Mouse (Mus musculus) midbrain, embryonic 13.5 days (tissue): ENCODE results near the gene Gm10392. TPM values are rescaled to one million over a fixed set of nuclear protein-coding genes. Genes with fewer than 3 reads are reported as not detected.

ENCODE experiments used
- ATAC-seq: fragments of 200-750 bp; cut with Nextera tagmentation; 2 replicates; pipeline ENCODE4 v1.8.0; 2017; ENCODE audit warnings: mild to moderate bottlenecking, moderate TSS enrichment, moderate library complexity
- H3K27ac ChIP-seq: fragments of 300-500 bp; sonication (generic); 2 replicates; pipeline ENCODE4 v1.5.1; 2015; ENCODE audit warnings: inconsistent platforms, mild to moderate bottlenecking, moderate library complexity
- H3K27me3 ChIP-seq: fragments of 300-500 bp; sonication (generic); 2 replicates; pipeline ENCODE4 v1.6.1; 2015; ENCODE audit warnings: mild to moderate bottlenecking, inconsistent platforms
- H3K36me3 ChIP-seq: fragments of 300-500 bp; sonication (generic); 2 replicates; pipeline ENCODE4 v1.6.1; 2015; ENCODE audit warnings: mild to moderate bottlenecking, inconsistent platforms
- H3K4me1 ChIP-seq: fragments of 300-500 bp; sonication (generic); replicated peaks from 2 replicates; pipeline ENCODE4 v1.6.1; 2015; ENCODE audit warnings: inconsistent platforms
- H3K4me2 ChIP-seq: fragments of 300-500 bp; sonication (generic); replicated peaks from 2 replicates; pipeline ENCODE4 v1.6.1; 2015; ENCODE audit warnings: moderate library complexity, mild to moderate bottlenecking, inconsistent platforms
- H3K4me3 ChIP-seq: fragments of 300-500 bp; sonication (generic); replicated peaks from 2 replicates; pipeline ENCODE4 v1.5.1; 2015; ENCODE audit warnings: mild to moderate bottlenecking, inconsistent platforms
- H3K9ac ChIP-seq: fragments of 300-500 bp; sonication (generic); replicated peaks from 2 replicates; pipeline ENCODE4 v1.6.1; 2015; ENCODE audit warnings: mild to moderate bottlenecking, inconsistent platforms
- H3K9me3 ChIP-seq: fragments of 300-500 bp; sonication (generic); 2 replicates; pipeline ENCODE4 v1.6.1; 2016; ENCODE audit warnings: mild to moderate bottlenecking, inconsistent platforms
- WGBS: fragments of 180-500 bp; shearing (Covaris S2); methylation state at CpG from one replicate; pipeline ENCODE4 v1.1.7; 2015; 5-methylcytosine and 5-hydroxymethylcytosine counted together
- polyA plus RNA-seq: library from polyadenylated mRNA; unstranded; fragments of >200 nt; fragmentation: Nextera tagmentation; extraction: Ambion mirVana; gene quantifications from 2 replicates; pipeline ENCODE4 v1.2.1, GENCODE M21; 2015

Gm10392 gene
- polyA plus RNA-seq, 1 experiment from 2014 or later = 0.12 TPM

DNA sequence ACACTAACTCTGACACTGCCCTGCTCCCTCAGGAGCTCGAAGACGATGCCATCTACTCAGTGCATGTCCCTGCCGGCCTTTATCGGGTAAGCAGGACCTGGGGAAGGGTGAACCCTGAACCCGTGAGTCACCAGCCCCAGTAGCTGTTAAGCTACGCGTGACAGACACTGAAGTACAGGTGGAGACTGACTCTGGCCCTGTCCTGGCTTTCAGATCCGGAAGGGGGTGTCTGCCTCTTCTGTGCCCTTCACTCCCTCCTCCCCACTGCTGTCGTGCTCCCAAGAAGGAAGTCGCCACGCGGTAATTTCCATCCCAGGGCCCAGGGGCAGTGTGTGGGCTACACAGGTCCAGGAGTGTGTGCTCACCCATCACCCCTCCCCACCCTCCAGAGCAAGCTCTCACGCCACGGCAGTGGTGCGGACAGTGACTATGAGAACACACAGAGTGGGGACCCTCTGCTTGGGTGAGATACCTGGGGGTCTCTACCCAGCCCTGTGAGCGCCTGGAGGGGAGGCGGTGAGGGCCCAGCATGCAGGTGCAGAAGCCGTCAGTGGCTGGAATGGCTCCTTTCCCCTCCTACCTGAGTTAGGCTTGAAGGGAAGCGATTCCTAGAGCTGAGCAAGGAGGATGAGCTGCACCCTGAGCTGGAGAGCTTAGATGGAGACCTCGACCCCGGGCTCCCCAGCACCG is 13.6 kb downstream of the Gm10392 start:
- no peak overlapping the region for H3K9ac ChIP-seq
- H3K4me1 ChIP-seq = peaks cover 15% of the 10 kb centered on the region
- 89% methylated on average over 22 of the region's 22 CpGs for WGBS
- H3K4me3 ChIP-seq = no peak overlapping the region
- ATAC-seq = no peak
- H3K9me3 ChIP-seq = no peaks in the 10 kb centered on the region
- H3K27ac ChIP-seq = no peak overlapping the region
- no peaks in the 10 kb centered on the region for H3K27me3 ChIP-seq
- H3K36me3 ChIP-seq = peaks cover 62% of the 10 kb centered on the region
- H3K4me2 ChIP-seq = no peak overlapping the region

GRCm38 (mm10) chr11:77504377-77504776 is 14.6 kb downstream of the Gm10392 start:
- WGBS = 97% methylated on average over 19 of the region's 19 CpGs
- Histone ChIP-seq H3K4me1 (peaks cover 21% of the 10 kb centered on the region), H3K36me3 (peaks cover 73% of the 10 kb centered on the region), H3K9me3 (no peaks in the 10 kb centered on the region), H3K27ac (no peak overlapping the region), H3K4me3 (no peak overlapping the region), H3K9ac (no peak overlapping the region), H3K4me2 (no peak overlapping the region), H3K27me3 (no peaks in the 10 kb centered on the region)
- no peak for ATAC-seq

GRCm38 (mm10) chr11:77503511-77503910 is 15.5 kb downstream of the Gm10392 start:
- ATAC-seq = no peak
- H3K4me2 ChIP-seq = no peak overlapping the region
- H3K36me3 ChIP-seq = peaks cover 80% of the 10 kb centered on the region
- H3K9ac ChIP-seq = no peak overlapping the region
- H3K4me1 ChIP-seq = peaks cover 25% of the 10 kb centered on the region
- H3K4me3 ChIP-seq = no peak overlapping the region
- H3K27ac ChIP-seq = no peak overlapping the region
- H3K27me3 ChIP-seq = no peaks in the 10 kb centered on the region
- no peaks in the 10 kb centered on the region for H3K9me3 ChIP-seq
- 73% methylated on average over 3 of the region's 3 CpGs for WGBS

DNA sequence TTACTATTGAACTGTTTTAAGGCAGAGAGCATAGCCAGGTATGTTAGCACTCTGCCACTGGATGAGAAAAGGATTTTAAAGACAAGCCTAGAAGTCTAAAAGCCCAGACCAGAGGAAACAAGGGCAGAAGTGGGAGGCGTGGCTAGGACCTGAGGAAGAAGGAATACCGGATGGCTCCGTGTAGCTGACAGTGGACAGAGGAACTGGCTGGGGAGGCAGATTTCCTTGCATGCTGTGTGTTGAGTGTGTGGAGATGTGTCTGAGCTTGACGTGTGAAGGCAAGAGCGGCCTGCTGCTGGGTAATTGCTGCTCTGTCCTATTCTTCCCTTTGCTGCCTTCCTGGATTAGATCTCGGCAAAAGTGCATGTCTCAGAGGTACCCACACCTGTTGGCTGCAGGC is 16.5 kb downstream of the Gm10392 start:
- no peak overlapping the region for H3K4me3 ChIP-seq
- no peak for ATAC-seq
- no peak overlapping the region for H3K9ac ChIP-seq
- H3K9me3 ChIP-seq = no peaks in the 10 kb centered on the region
- H3K4me1 ChIP-seq = peaks cover 30% of the 10 kb centered on the region
- H3K27me3 ChIP-seq = no peaks in the 10 kb centered on the region
- H3K27ac ChIP-seq = no peak overlapping the region; the same call in 1 of the 2 replicates
- WGBS = 84% methylated on average over 6 of the region's 6 CpGs
- H3K36me3 ChIP-seq = peaks cover 75% of the 10 kb centered on the region
- H3K4me2 ChIP-seq = no peak overlapping the region

DNA sequence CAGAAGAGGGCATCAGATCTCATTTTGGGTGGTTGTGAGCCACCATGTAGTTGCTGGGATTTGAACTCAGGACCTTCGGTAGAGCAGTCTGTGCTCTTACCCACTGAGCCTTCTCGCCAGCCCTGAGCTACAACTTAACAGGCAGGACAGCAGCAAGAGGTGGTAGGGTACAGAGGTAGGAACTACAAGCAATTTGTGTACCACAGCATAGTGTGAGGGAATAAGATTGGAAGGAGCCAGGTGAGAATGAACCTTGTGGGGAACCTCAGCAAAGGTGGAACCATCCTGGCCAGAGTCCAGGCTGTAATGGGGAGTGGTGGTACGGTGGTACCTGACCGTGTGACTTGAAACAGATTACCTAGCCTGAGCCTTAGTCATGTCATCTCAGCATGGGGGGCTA is 17.0 kb downstream of the Gm10392 start:
- peaks cover 35% of the 10 kb centered on the region for H3K4me1 ChIP-seq
- no peaks in the 10 kb centered on the region for H3K27me3 ChIP-seq
- 91% methylated on average over 4 of the region's 4 CpGs for WGBS
- no peak overlapping the region for H3K4me2 ChIP-seq
- H3K4me3 ChIP-seq = no peak overlapping the region
- no peak for ATAC-seq
- peaks cover 73% of the 10 kb centered on the region for H3K36me3 ChIP-seq
- H3K9me3 ChIP-seq = no peaks in the 10 kb centered on the region
- H3K9ac ChIP-seq = no peak overlapping the region
- no peak overlapping the region for H3K27ac ChIP-seq

DNA sequence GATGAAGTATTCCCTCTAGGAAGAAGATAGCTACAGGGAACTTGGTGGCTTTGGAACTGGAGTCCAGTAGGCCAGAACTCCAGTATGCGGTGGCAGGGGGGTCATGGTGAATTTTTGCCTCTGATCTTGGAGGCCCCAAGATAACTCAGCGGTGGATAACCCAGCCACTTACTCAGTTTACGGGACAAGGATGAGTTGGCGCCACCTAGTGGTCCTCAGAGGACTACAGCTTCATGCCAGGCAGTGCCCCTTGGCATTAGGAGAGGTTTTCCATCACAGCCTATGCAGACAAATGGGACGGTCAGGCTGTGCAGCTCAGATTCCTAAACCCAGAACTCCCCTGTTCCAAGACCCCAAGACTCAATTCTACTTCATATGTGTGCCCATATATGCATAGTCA is 17.6 kb downstream of the Gm10392 start:
- Histone ChIP-seq H3K27me3 (no peaks in the 10 kb centered on the region), H3K36me3 (peaks cover 67% of the 10 kb centered on the region), H3K9me3 (no peaks in the 10 kb centered on the region), H3K4me2 (no peak overlapping the region), H3K9ac (no peak overlapping the region), H3K4me3 (no peak overlapping the region), H3K27ac (peak overlapping the region; percentile 32; the same call in 1 of the 2 replicates), H3K4me1 (peaks cover 39% of the 10 kb centered on the region)
- 26% methylated on average over 5 of the region's 5 CpGs for WGBS
- peak; percentile 44 for ATAC-seq

DNA sequence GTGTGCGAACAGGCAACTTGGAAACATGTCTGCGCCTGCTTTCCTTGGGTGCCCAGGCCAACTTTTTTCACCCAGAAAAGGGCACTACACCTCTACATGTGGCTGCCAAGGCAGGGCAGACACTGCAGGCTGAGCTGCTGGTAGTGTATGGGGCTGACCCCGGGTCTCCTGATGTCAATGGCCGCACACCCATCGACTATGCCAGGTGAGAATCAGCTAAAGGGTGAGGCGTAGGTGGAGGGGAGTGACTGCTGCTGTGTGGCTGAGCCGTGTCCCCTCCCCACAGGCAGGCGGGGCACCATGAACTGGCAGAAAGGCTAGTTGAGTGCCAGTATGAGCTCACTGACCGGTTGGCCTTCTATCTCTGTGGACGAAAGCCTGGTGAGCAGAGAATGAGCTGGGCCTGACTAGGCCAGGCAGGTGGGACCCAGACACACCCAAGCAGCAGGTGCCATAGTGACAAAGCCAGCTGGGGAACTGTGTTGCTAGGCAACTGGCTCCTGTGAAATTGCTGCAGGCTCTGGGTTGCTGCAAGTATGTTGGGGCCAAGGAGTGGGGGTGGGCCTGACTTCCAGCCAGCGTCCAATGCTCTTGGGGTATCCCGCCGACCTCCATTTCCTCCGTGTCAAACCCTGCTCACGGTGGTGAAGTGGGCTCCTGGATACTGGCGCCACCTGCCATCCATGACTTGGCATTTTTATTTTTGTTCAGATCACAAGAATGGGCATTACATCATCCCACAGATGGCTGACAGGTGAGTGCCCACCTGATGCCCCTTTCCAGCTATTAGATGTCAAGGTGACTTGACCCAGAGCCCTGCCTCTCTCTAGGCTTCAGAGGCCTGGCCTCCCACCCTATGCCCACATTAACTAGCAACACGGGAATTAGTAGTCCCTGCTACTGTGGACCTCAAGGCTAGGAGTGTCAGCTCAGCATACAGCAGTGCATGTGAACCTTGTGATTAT is 18.4 kb downstream of the Gm10392 start:
- H3K36me3 ChIP-seq = peaks cover 60% of the 10 kb centered on the region
- 0 out of 2 replicates have a peak, but pooled peaks have one; percentile 18 for ATAC-seq
- peak overlapping the region; percentile 32; the same call in 1 of the 2 replicates for H3K27ac ChIP-seq
- H3K9ac ChIP-seq = no peak overlapping the region; the same call in 1 of the 2 replicates
- 77% methylated on average over 17 of the region's 17 CpGs for WGBS
- H3K27me3 ChIP-seq = no peaks in the 10 kb centered on the region
- no peak overlapping the region for H3K4me3 ChIP-seq
- no peak overlapping the region for H3K4me2 ChIP-seq
- peaks cover 46% of the 10 kb centered on the region for H3K4me1 ChIP-seq
- no peaks in the 10 kb centered on the region for H3K9me3 ChIP-seq

GRCm38 (mm10) chr11:77499354-77499753 is 19.6 kb downstream of the Gm10392 start:
- WGBS = 87% methylated on average over 7 of the region's 7 CpGs

DNA sequence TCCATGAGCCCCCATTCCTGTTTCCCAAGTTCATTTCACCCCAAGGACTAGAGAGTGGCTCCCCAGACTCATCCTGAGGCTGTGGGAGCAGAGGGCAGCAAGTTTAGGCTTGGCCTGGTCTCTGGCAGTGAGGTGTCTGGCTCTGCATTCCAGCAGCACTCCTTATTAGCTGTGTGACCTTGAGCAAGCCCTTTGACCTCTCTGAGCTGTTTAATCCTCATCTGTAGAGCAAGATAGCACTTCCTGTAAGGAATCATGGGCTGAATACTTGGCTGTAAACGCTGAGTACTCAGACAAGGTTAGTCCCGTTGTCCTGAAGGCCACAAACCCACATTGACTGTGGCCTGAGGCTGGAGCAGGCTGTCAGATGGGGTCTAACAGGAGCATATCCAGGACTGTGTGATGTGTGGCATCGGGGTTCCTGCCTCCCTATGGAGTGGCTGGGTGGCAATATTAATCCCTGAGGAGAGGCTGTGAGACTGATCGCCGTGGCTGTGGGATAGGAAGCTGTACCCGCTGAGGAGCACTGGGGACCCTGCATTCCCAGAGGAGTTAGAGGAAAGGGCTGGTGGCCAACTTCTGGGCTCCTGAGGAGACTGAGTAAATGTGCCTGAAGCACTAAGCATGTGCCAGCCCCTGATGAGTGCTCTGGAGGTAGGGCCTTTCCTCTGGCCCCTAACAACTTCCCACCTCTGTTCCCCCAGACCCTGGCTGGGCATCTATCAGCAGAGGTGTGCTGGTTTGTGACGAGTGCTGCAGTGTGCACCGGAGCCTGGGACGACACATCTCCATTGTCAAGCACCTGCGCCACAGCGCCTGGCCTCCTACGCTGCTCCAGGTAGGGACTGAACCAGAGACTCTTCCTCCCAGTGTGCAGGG is 20.5 kb downstream of the Gm10392 start:
- Histone ChIP-seq H3K4me3 (no peak overlapping the region), H3K27ac (peak overlapping the region; percentile 44), H3K9ac (peak overlapping the region; percentile 36; the same call in 1 of the 2 replicates), H3K9me3 (no peaks in the 10 kb centered on the region), H3K4me1 (peaks cover 65% of the 10 kb centered on the region), H3K27me3 (no peaks in the 10 kb centered on the region), H3K4me2 (no peak overlapping the region), H3K36me3 (peaks cover 38% of the 10 kb centered on the region)
- 69% methylated on average over 12 of the region's 12 CpGs for WGBS
- no peak for ATAC-seq

More at GRCm38 (mm10) chr11:77499354-77499753, 19.6 kb downstream of the Gm10392 start:
- no peaks in the 10 kb centered on the region for H3K9me3 ChIP-seq
- no peak for ATAC-seq
- H3K9ac ChIP-seq = no peak overlapping the region
- no peak overlapping the region for H3K27ac ChIP-seq
- no peak overlapping the region for H3K4me3 ChIP-seq
- H3K27me3 ChIP-seq = no peaks in the 10 kb centered on the region
- peaks cover 59% of the 10 kb centered on the region for H3K4me1 ChIP-seq
- H3K36me3 ChIP-seq = peaks cover 47% of the 10 kb centered on the region
- H3K4me2 ChIP-seq = no peak overlapping the region

GRCm38 (mm10) chr11:77497851-77498250 is 21.1 kb downstream of the Gm10392 start:
- Histone ChIP-seq H3K36me3 (peaks cover 32% of the 10 kb centered on the region), H3K4me3 (no peak overlapping the region), H3K9me3 (no peaks in the 10 kb centered on the region), H3K27ac (peak overlapping the region; percentile 44), H3K27me3 (no peaks in the 10 kb centered on the region), H3K9ac (peak overlapping the region; percentile 36; the same call in 1 of the 2 replicates), H3K4me2 (no peak overlapping the region), H3K4me1 (peaks cover 65% of the 10 kb centered on the region)
- 15% methylated on average over 4 of the region's 4 CpGs for WGBS
- no peak for ATAC-seq

DNA sequence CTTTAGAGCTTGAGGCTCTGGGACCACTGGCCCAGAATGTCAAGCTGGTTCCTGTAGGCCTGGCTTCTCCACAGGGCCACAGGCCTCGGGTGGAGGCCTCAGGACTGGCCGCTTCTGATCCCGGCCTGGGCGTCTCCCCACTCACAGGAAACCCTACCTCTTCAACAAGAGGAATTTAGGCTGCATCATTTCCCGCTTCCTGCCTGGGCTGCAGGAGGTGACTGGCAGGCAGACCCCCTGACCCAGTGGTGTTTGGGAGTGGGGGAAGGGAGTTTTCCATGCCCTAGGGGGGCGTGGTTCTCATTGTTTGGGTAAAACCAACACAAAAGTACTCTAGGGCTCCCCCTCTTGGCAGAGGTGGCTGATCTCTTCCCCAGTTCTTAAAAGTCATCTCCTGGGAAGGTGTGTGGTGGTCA is 21.6 kb downstream of the Gm10392 start:
- Histone ChIP-seq H3K36me3 (peaks cover 27% of the 10 kb centered on the region), H3K9me3 (no peaks in the 10 kb centered on the region), H3K4me3 (no peak overlapping the region), H3K4me2 (no peak overlapping the region), H3K4me1 (peaks cover 70% of the 10 kb centered on the region), H3K27ac (peak overlapping the region; percentile 44; the same call in 1 of the 2 replicates), H3K27me3 (no peaks in the 10 kb centered on the region), H3K9ac (no peak overlapping the region)
- ATAC-seq = no peak
- WGBS = 21% methylated on average over 6 of the region's 6 CpGs
